Comparison of ENCODE assay signal across 29 mouse cellular contexts in genomic region chr16:22065536-22065935, GRCm38 (mm10).
"Had no signal": no experiment of that assay in that cellular context is flagged by ENCODE, and none has a peak within 500 bp of the region (broad histone marks: within the 10 kb centered on the region; RNA-seq: fewer than 3 reads in every experiment).

No protein-coding gene starts in this region.

- H3K9ac ChIP-seq: heart, embryonic 12.5 days; heart, embryonic 13.5 days; heart, embryonic 15.5 days; hindbrain, embryonic 12.5 days; hindbrain, embryonic 13.5 days; hindbrain, embryonic 14.5 days; hindbrain, embryonic 15.5 days; intestine, embryonic 15.5 days; kidney, embryonic 15.5 days had no signal

- H3K4me3 ChIP-seq: heart, embryonic 12.5 days; heart, embryonic 13.5 days; heart, embryonic 15.5 days; hindbrain, embryonic 10.5 days; hindbrain, embryonic 12.5 days; hindbrain, embryonic 13.5 days; hindbrain, embryonic 15.5 days; intestine, embryonic 15.5 days; kidney, embryonic 15.5 days; layer of hippocampus, adult 2 months; left cerebral cortex, adult 2 months had no signal

- H3K27ac ChIP-seq: heart, embryonic 13.5 days; heart, embryonic 15.5 days; hindbrain, embryonic 10.5 days; hindbrain, embryonic 12.5 days; hindbrain, embryonic 13.5 days; hindbrain, embryonic 14.5 days; hindbrain, embryonic 15.5 days; hindbrain, postnatal 0 days; intestine, embryonic 15.5 days; kidney, embryonic 15.5 days; kidney, postnatal 0 days; layer of hippocampus, adult 2 months; left cerebral cortex, adult 2 months had no signal

- DNase-seq: heart, postnatal 14 days; heart, postnatal 36 days; heart, postnatal 4 days; kidney, adult 11 months; kidney, adult 18-20 months; kidney, adult 2 months; kidney, adult 8-10 months; kidney, adult 9 months; kidney, postnatal 10 days; kidney, postnatal 14 days; kidney, postnatal 25 days; kidney, postnatal 36 days; kidney, postnatal 4 days; layer of hippocampus, adult 9-11 months; layer of hippocampus, postnatal 36 days had no signal

- H3K27me3 ChIP-seq: heart, embryonic 12.5 days; heart, embryonic 13.5 days; heart, embryonic 15.5 days; hindbrain, embryonic 12.5 days; hindbrain, embryonic 13.5 days; hindbrain, embryonic 15.5 days; intestine, embryonic 15.5 days; kidney, embryonic 15.5 days had no signal

- H3K4me1 ChIP-seq: heart, embryonic 12.5 days; heart, embryonic 13.5 days; heart, embryonic 15.5 days; hindbrain, embryonic 10.5 days; hindbrain, embryonic 12.5 days; hindbrain, embryonic 13.5 days; hindbrain, embryonic 15.5 days; intestine, embryonic 15.5 days had no signal
